Mouse (Mus musculus): ENCODE measurements around the gene Edf1. TPM values are rescaled to one million over a fixed set of nuclear protein-coding genes. Genes with fewer than 3 reads are reported as not detected.
A peak's percentile ranks its signal among the peaks of the same experiment; 100 is the strongest.

Gene Edf1
- polyA plus RNA-seq (2015; fragmentation: Nextera tagmentation; extraction: Ambion mirVana) = 297 and 329 TPM in 2 replicates

DNA sequence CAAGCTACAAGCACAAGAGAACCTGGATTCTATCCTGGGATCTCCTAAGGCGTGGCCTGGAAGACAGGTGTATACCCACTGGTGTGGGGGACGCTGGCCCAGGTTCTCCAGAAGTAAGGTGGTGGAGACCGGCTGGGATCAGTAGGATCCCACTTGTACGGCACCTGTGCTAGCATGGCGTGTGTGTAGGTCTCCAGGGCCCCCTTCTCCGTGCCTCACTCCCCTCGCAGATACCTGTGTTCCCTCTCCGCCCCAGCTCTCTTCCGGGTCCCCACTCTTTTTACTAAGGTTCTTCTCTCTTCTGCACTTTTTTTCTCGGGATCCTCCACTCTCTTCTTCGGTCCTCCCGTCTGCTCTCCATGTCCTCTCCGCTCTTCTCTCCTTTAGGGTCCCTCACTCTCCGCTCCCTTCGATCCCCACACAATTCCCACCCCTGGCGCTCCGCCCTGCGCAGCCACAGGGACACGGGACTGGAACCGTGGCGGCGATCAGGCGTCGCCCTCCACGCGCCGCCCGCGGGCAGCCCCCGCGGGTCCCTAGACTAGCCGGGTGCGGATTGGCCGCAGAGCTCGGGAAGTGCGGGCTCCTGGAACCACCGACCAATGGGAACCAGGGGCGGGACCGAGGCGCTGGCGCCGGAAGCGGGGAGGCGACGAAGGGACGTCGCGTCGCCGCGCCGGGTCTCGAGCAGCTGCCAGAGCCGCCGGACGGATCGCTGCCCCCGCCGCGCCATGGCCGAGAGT, at the start of gene Edf1:
Gene Edf1 (plus strand): TSS at position 627 of the 743 bp plus-strand sequence.
- Histone ChIP-seq H3K9me3 (ENCODE audit: low read length) (no peaks in the 10 kb centered on the region), H3K9ac (replicated peaks; ENCODE audit: low read depth) (peak within 1 kb of the TSS; percentile 95), H3K36me3 (ENCODE audit: insufficient read depth, low read length) (peaks cover 10% of the 10 kb centered on the region; the same call in 1 of the 2 replicates), H3K4me3 (ENCODE audit: low read depth, low read length) (peak within 1 kb of the TSS; percentile 89), H3K27me3 (replicated peaks; ENCODE audit: insufficient read depth, low read length) (no peaks in the 10 kb centered on the region), H3K4me2 (replicated peaks; ENCODE audit: low read depth, low read length) (peak within 1 kb of the TSS; percentile 92), H3K4me1 (ENCODE audit: insufficient read depth, low read depth, low read length) (peaks cover 6% of the 10 kb centered on the region), H3K27ac (ENCODE audit: low read length) (peak within 1 kb of the TSS; percentile 66)
- TF ChIP-seq CTCF (IDR thresholded peaks at IDR 0.05) = no peak
- no peak for TF ChIP-seq EP300 (IDR thresholded peaks at IDR 0.05)
- WGBS = under 1% methylated on average over 61 of the region's 61 CpGs
- peak; percentile 100 for ATAC-seq
- peak; percentile 96 for DNase-seq (ENCODE audit: low spot score)

- 63% methylated on average over 3 of the region's 3 CpGs for WGBS
- DNase-seq (ENCODE audit: low spot score) (no peak), ATAC-seq (no peak)
- Histone ChIP-seq H3K9ac (replicated peaks; ENCODE audit: low read depth) (no peak overlapping the region), H3K4me3 (ENCODE audit: low read depth, low read length) (no peak overlapping the region), H3K36me3 (ENCODE audit: insufficient read depth, low read length) (no peaks in the 10 kb centered on the region), H3K9me3 (ENCODE audit: low read length) (no peaks in the 10 kb centered on the region), H3K4me1 (ENCODE audit: insufficient read depth, low read depth, low read length) (no peaks in the 10 kb centered on the region), H3K4me2 (replicated peaks; ENCODE audit: low read depth, low read length) (no peak overlapping the region), H3K27me3 (replicated peaks; ENCODE audit: insufficient read depth, low read length) (no peaks in the 10 kb centered on the region), H3K27ac (ENCODE audit: low read length) (no peak overlapping the region)
- TF ChIP-seq EP300 (IDR thresholded peaks at IDR 0.05) = no peak
- peak; percentile 58 for TF ChIP-seq CTCF (IDR thresholded peaks at IDR 0.05)
Measured at GRCm38 (mm10) chr2:25509912-25510311, 47.7 kb upstream of the Edf1 start.

GRCm38 (mm10) chr2:25526510-25527302, 30.9 kb upstream of the Edf1 start:
- 82% methylated on average over 9 of the region's 9 CpGs for WGBS
- no peak for ATAC-seq
- TF ChIP-seq EP300 (IDR thresholded peaks at IDR 0.05) (no peak), CTCF (IDR thresholded peaks at IDR 0.05) (no peak)

GRCm38 (mm10) chr2:25533707-25534106, 23.9 kb upstream of the Edf1 start:
- Histone ChIP-seq H3K4me3 (ENCODE audit: low read depth, low read length) (no peak overlapping the region), H3K9ac (replicated peaks; ENCODE audit: low read depth) (no peak overlapping the region), H3K4me1 (ENCODE audit: insufficient read depth, low read depth, low read length) (no peaks in the 10 kb centered on the region), H3K27me3 (replicated peaks; ENCODE audit: insufficient read depth, low read length) (no peaks in the 10 kb centered on the region), H3K9me3 (ENCODE audit: low read length) (no peaks in the 10 kb centered on the region), H3K4me2 (replicated peaks; ENCODE audit: low read depth, low read length) (no peak overlapping the region), H3K36me3 (ENCODE audit: insufficient read depth, low read length) (peaks cover 24% of the 10 kb centered on the region), H3K27ac (ENCODE audit: low read length) (no peak overlapping the region)
- ATAC-seq (no peak), DNase-seq (ENCODE audit: low spot score) (no peak)
- WGBS = 90% methylated on average over 2 of the region's 2 CpGs
- no peak for TF ChIP-seq EP300 (IDR thresholded peaks at IDR 0.05)
- TF ChIP-seq CTCF (IDR thresholded peaks at IDR 0.05) = no peak

More at GRCm38 (mm10) chr2:25526510-25527302, 30.9 kb upstream of the Edf1 start:
- no peaks in the 10 kb centered on the region for H3K4me1 ChIP-seq (ENCODE audit: insufficient read depth, low read depth, low read length)
- no peak overlapping the region for H3K4me2 ChIP-seq (replicated peaks; ENCODE audit: low read depth, low read length)
- no peak overlapping the region for H3K27ac ChIP-seq (ENCODE audit: low read length)
- no peaks in the 10 kb centered on the region for H3K9me3 ChIP-seq (ENCODE audit: low read length)
- DNase-seq (ENCODE audit: low spot score) = no peak
- H3K4me3 ChIP-seq (ENCODE audit: low read depth, low read length) = no peak overlapping the region
- H3K36me3 ChIP-seq (ENCODE audit: insufficient read depth, low read length) = peaks cover 44% of the 10 kb centered on the region
- no peaks in the 10 kb centered on the region for H3K27me3 ChIP-seq (replicated peaks; ENCODE audit: insufficient read depth, low read length)
- H3K9ac ChIP-seq (replicated peaks; ENCODE audit: low read depth) = no peak overlapping the region

DNA sequence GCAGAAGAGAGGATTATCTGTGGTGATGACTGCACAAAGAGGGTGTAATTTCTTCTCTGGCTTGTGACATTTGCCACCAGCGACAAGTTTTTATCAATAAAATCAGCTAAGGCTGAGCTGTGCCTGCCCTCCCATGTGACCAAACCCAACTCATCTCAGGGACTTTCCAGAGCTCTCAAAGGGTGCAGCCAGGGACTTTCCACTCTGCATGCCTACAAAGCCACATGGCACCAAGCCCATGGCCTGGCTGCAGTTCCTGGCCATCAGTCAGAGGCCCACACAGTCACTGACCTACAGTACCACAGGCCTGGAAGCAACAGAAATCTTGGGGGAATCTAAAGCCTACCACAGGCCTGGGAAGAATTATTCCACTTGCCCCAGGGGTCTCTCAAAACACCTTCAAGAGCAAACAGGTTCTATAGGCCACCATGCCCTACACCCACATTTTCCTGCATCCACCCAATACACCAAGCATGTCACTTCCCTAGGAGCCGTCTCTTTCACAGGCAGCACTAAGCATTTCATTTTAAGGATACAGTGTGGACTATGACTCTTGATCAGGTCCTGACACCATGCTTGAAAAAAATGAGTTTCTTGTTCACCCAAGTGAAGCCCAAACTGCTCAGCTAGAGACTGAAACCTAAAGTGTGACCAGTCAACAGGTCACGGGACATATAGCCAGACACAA, 23.3 kb upstream of the Edf1 start:
- no peak overlapping the region for H3K27ac ChIP-seq (ENCODE audit: low read length)
- 77% methylated on average over 3 of the region's 3 CpGs for WGBS
- no peak overlapping the region for H3K4me2 ChIP-seq (replicated peaks; ENCODE audit: low read depth, low read length)
- H3K4me3 ChIP-seq (ENCODE audit: low read depth, low read length) = no peak overlapping the region
- peaks cover 17% of the 10 kb centered on the region for H3K36me3 ChIP-seq (ENCODE audit: insufficient read depth, low read length)
- H3K4me1 ChIP-seq (ENCODE audit: insufficient read depth, low read depth, low read length) = no peaks in the 10 kb centered on the region
- H3K9me3 ChIP-seq (ENCODE audit: low read length) = no peaks in the 10 kb centered on the region
- H3K9ac ChIP-seq (replicated peaks; ENCODE audit: low read depth) = no peak overlapping the region
- ATAC-seq = peak; percentile 54
- TF ChIP-seq EP300 (IDR thresholded peaks at IDR 0.05) = no peak
- TF ChIP-seq CTCF (IDR thresholded peaks at IDR 0.05) = no peak
- no peak for DNase-seq (ENCODE audit: low spot score)
- no peaks in the 10 kb centered on the region for H3K27me3 ChIP-seq (replicated peaks; ENCODE audit: insufficient read depth, low read length)

DNA sequence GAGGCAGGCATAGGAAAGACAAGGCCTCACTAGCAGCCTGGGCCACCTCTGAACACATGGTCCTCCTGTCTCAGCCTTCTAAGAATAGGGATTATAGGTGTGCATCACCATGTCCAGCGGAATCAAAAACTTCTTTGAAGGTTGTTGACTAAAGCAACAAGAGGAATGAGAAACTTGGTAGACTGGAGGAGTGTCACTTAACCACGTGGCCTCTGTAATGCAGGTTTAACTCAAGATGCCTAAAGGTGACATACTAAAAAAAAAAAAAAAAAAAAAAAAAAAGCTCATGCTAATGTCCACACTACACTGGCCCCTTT, 22.8 kb upstream of the Edf1 start:
- TF ChIP-seq EP300 (IDR thresholded peaks at IDR 0.05) (no peak), CTCF (IDR thresholded peaks at IDR 0.05) (no peak)

More for the DNA sequence above, 22.8 kb upstream of the Edf1 start:
- H3K36me3 ChIP-seq (ENCODE audit: insufficient read depth, low read length) = peaks cover 17% of the 10 kb centered on the region
- H3K27me3 ChIP-seq (replicated peaks; ENCODE audit: insufficient read depth, low read length) = no peaks in the 10 kb centered on the region
- no peaks in the 10 kb centered on the region for H3K4me1 ChIP-seq (ENCODE audit: insufficient read depth, low read depth, low read length)
- no peak overlapping the region for H3K9ac ChIP-seq (replicated peaks; ENCODE audit: low read depth)
- no peak overlapping the region for H3K27ac ChIP-seq (ENCODE audit: low read length)
- H3K9me3 ChIP-seq (ENCODE audit: low read length) = no peaks in the 10 kb centered on the region
- ATAC-seq (no peak), DNase-seq (ENCODE audit: low spot score) (no peak)
- no peak overlapping the region for H3K4me2 ChIP-seq (replicated peaks; ENCODE audit: low read depth, low read length)
- no peak overlapping the region for H3K4me3 ChIP-seq (ENCODE audit: low read depth, low read length)
- WGBS = 82% methylated on average over 2 of the region's 2 CpGs

Data from lung, postnatal 0 days (tissue).